22 mouse cellular contexts compared by ENCODE assay signal in genomic region chr19:5431911-5432464, GRCm38 (mm10). TPM values are rescaled to one million over a fixed set of nuclear protein-coding genes. Genes with fewer than 3 reads are reported as not detected.
DNase-seq lines count a peak whose midpoint lies in the region; ATAC-seq lines count a peak whose summit lies in the region.
"Had no signal": no experiment of that assay in that cellular context is flagged by ENCODE, and none has a peak within 500 bp of the region (broad histone marks: within the 10 kb centered on the region; RNA-seq: fewer than 3 reads in every experiment).

No protein-coding gene starts in this region.

- H3K27ac ChIP-seq in limb, embryonic 12.5 days: peak overlapping the region; percentile 17; the same call in 1 of the 2 replicates
- no peak overlapping the region for H3K27ac ChIP-seq in limb, embryonic 10.5 days
- H3K27ac ChIP-seq: forebrain, embryonic 15.5 days; hindbrain, embryonic 15.5 days; left cerebral cortex, adult 2 months; neural tube, embryonic 12.5 days had no signal

- peaks cover 20% of the 10 kb centered on the region for H3K4me1 ChIP-seq in limb, embryonic 12.5 days (replicated peaks)
- peaks cover 30% of the 10 kb centered on the region for H3K4me1 ChIP-seq in limb, embryonic 10.5 days

- H3K9me3 ChIP-seq in limb, embryonic 12.5 days: no peaks in the 10 kb centered on the region
- H3K9me3 ChIP-seq in limb, embryonic 10.5 days (replicated peaks): no peaks in the 10 kb centered on the region
- H3K9me3 ChIP-seq: forebrain, embryonic 15.5 days; heart, embryonic 15.5 days; hindbrain, embryonic 15.5 days; neural tube, embryonic 12.5 days had no signal

- H3K4me3 ChIP-seq in limb, embryonic 12.5 days (replicated peaks): no peak overlapping the region
- H3K4me3 ChIP-seq in limb, embryonic 10.5 days: no peak overlapping the region
- H3K4me3 ChIP-seq: forebrain, embryonic 15.5 days; heart, embryonic 15.5 days; hindbrain, embryonic 15.5 days; left cerebral cortex, adult 2 months; neural tube, embryonic 12.5 days had no signal

- H3K27me3 ChIP-seq in limb, embryonic 12.5 days: no peaks in the 10 kb centered on the region; the same call in 1 of the 2 replicates
- H3K27me3 ChIP-seq in limb, embryonic 10.5 days (ENCODE audit: low read depth, poor library complexity, severe bottlenecking): no peaks in the 10 kb centered on the region
- H3K27me3 ChIP-seq in splenic B cell, adult 2 months (ENCODE audit: control insufficient read depth, insufficient read depth, low read length, poor library complexity, severe bottlenecking): no peaks in the 10 kb centered on the region
- H3K27me3 ChIP-seq: neural tube, embryonic 12.5 days; Patski had no signal

- no peak overlapping the region for H3K4me2 ChIP-seq in limb, embryonic 12.5 days
- H3K4me2 ChIP-seq: forebrain, embryonic 15.5 days; hindbrain, embryonic 15.5 days; liver, embryonic 11.5 days had no signal

- ATAC-seq in limb, embryonic 12.5 days (ENCODE audit: insufficient number of reproducible peaks, insufficient read depth, low FRiP score, low TSS enrichment, low read depth): no peak
- ATAC-seq in megakaryocyte-erythroid progenitor cell, adult 5-6 weeks (replicated peaks; ENCODE audit: low FRiP score, low TSS enrichment, poor library complexity, severe bottlenecking): no peak
- ATAC-seq: forebrain, embryonic 15.5 days; midbrain, embryonic 16.5 days; Patski had no signal

- H3K36me3 ChIP-seq in limb, embryonic 12.5 days: peaks cover 30% of the 10 kb centered on the region
- peaks cover 18% of the 10 kb centered on the region for H3K36me3 ChIP-seq in limb, embryonic 10.5 days
- no peaks in the 10 kb centered on the region; the same call in 1 of the 2 replicates for H3K36me3 ChIP-seq in splenic B cell, adult 2 months (ENCODE audit: control insufficient read depth, insufficient read depth, low read length, poor library complexity, severe bottlenecking)

- DNase-seq in adrenal gland, postnatal 36 days: peak; percentile 44 to 60
- DNase-seq in adrenal gland, adult 8-10 months: no peak
- no peak for DNase-seq in limb, embryonic 10.5 days (ENCODE audit: low spot score)
- DNase-seq in adipocyte (ENCODE audit: low spot score): peak; percentile 57
- DNase-seq in splenic B cell, adult 2 months (ENCODE audit: low read depth, low spot score): peak; percentile 43
- no peak for DNase-seq in urinary bladder, adult 2 months (ENCODE audit: low spot score)
- DNase-seq: adrenal gland, postnatal 10 days; gastrocnemius, postnatal 25 days; kidney, adult 2 months; thymus, postnatal 14 days had no signal

- no peak overlapping the region for H3K9ac ChIP-seq in limb, embryonic 12.5 days (replicated peaks)
- H3K9ac ChIP-seq: forebrain, embryonic 15.5 days; hindbrain, embryonic 15.5 days; neural tube, embryonic 12.5 days had no signal

- 77% methylated on average over 4 of the region's 4 CpGs for WGBS in limb, embryonic 12.5 days
- WGBS in limb, embryonic 10.5 days: 84% methylated on average over 4 of the region's 4 CpGs

RNA-seq across cellular contexts. Expression of gene AI837181, which starts 7.0 kb away (rescaled TPM):
- 10 to 100 TPM; 43.7 to 50.6 TPM for total RNA-seq in adrenal gland, postnatal 36 days (2021)
- 10 to 100 TPM; 52.2 to 59.2 (median 52.8) TPM for total RNA-seq in adrenal gland, adult 8-10 months (2022)
- 65.0 and 69.1 TPM in 2 replicates for polyA plus RNA-seq in limb, embryonic 12.5 days (2016; fragmentation: Nextera tagmentation; extraction: Ambion mirVana)
- polyA plus RNA-seq in limb, embryonic 10.5 days (2016; fragmentation: Nextera tagmentation; extraction: Ambion mirVana): 59.7 and 68.8 TPM in 2 replicates
- polyA plus RNA-seq in urinary bladder, adult 2 months (2012; rRNA removed): 65.3 and 68.9 TPM in 2 replicates
- total RNA-seq in megakaryocyte-erythroid progenitor cell, adult 5-6 weeks (2014; fragmentation: Nextera tagmentation): 33.1 and 34.7 TPM in 2 replicates
- 5.7 and 11.1 TPM in 2 replicates for total RNA-seq in megakaryocyte-erythroid progenitor cell, adult 5-6 weeks (2017)

RNA-seq across cellular contexts. Expression of gene Drap1, which starts 7.2 kb away (rescaled TPM):
- total RNA-seq in adrenal gland, postnatal 36 days (2021): 100 to 1,000 TPM; 250 to 263 TPM
- total RNA-seq in adrenal gland, adult 8-10 months (2022): 100 to 1,000 TPM; 272 to 295 (median 289) TPM
- 310 and 324 TPM in 2 replicates for polyA plus RNA-seq in limb, embryonic 12.5 days (2016; fragmentation: Nextera tagmentation; extraction: Ambion mirVana)
- polyA plus RNA-seq in limb, embryonic 10.5 days (2016; fragmentation: Nextera tagmentation; extraction: Ambion mirVana): 224 and 246 TPM in 2 replicates
- 228 and 236 TPM in 2 replicates for polyA plus RNA-seq in urinary bladder, adult 2 months (2012; rRNA removed)
- 167 and 178 TPM in 2 replicates for total RNA-seq in megakaryocyte-erythroid progenitor cell, adult 5-6 weeks (2014; fragmentation: Nextera tagmentation)
- total RNA-seq in megakaryocyte-erythroid progenitor cell, adult 5-6 weeks (2017): 102 and 143 TPM in 2 replicates

RNA-seq across cellular contexts. Expression of gene Fosl1, which starts 15.4 kb away (rescaled TPM):
- total RNA-seq in adrenal gland, postnatal 36 days (2021): 1 to 10 TPM in 1 of 2 experiments, not detected in 1; 5.3 TPM
- under 1 TPM in 3 of 4 experiments, not detected in 1; 0.22 to 0.86 (median 0.56) TPM for total RNA-seq in adrenal gland, adult 8-10 months (2022)
- not detected in 2 replicates for polyA plus RNA-seq in limb, embryonic 12.5 days (2016; fragmentation: Nextera tagmentation; extraction: Ambion mirVana)
- polyA plus RNA-seq in limb, embryonic 10.5 days (2016; fragmentation: Nextera tagmentation; extraction: Ambion mirVana): not detected in 2 replicates
- 0.07 TPM in 1 of 2 replicates, not detected in the other for polyA plus RNA-seq in urinary bladder, adult 2 months (2012; rRNA removed)
- total RNA-seq in megakaryocyte-erythroid progenitor cell, adult 5-6 weeks (2014; fragmentation: Nextera tagmentation): 0.66 and 1.1 TPM in 2 replicates
- 0.30 and 1.9 TPM in 2 replicates for total RNA-seq in megakaryocyte-erythroid progenitor cell, adult 5-6 weeks (2017)
- total RNA-seq: gastrocnemius, postnatal 25 days; layer of hippocampus, adult 18-20 months had no signal
- polyA plus RNA-seq: forebrain, embryonic 15.5 days; heart, embryonic 15.5 days; hindbrain, embryonic 15.5 days; midbrain, embryonic 16.5 days; neural tube, embryonic 12.5 days; stomach, embryonic 14.5 days had no signal

RNA-seq across cellular contexts. Expression of gene Ccdc85b, which starts 25.7 kb away (rescaled TPM):
- 1 to 10 TPM; 7.9 to 8.3 TPM for total RNA-seq in adrenal gland, postnatal 36 days (2021)
- total RNA-seq in adrenal gland, adult 8-10 months (2022): 10 to 100 TPM in 3 of 4 experiments, 1 to 10 TPM in 1; 8.9 to 12.4 (median 11.4) TPM
- 10.4 and 10.8 TPM in 2 replicates for polyA plus RNA-seq in limb, embryonic 12.5 days (2016; fragmentation: Nextera tagmentation; extraction: Ambion mirVana)
- 8.9 and 9.7 TPM in 2 replicates for polyA plus RNA-seq in limb, embryonic 10.5 days (2016; fragmentation: Nextera tagmentation; extraction: Ambion mirVana)
- polyA plus RNA-seq in urinary bladder, adult 2 months (2012; rRNA removed): 11.3 and 15.1 TPM in 2 replicates
- 2.6 and 2.9 TPM in 2 replicates for total RNA-seq in megakaryocyte-erythroid progenitor cell, adult 5-6 weeks (2014; fragmentation: Nextera tagmentation)
- total RNA-seq in megakaryocyte-erythroid progenitor cell, adult 5-6 weeks (2017): 2.1 and 2.5 TPM in 2 replicates

RNA-seq across cellular contexts. Expression of gene Fibp, which starts 28.4 kb away (rescaled TPM):
- 10 to 100 TPM; 89.1 to 95.3 TPM for total RNA-seq in adrenal gland, postnatal 36 days (2021)
- total RNA-seq in adrenal gland, adult 8-10 months (2022): 100 to 1,000 TPM in 2 of 4 experiments, 10 to 100 TPM in 2; 95.6 to 139 (median 110) TPM
- polyA plus RNA-seq in limb, embryonic 12.5 days (2016; fragmentation: Nextera tagmentation; extraction: Ambion mirVana): 130 and 140 TPM in 2 replicates
- 111 and 132 TPM in 2 replicates for polyA plus RNA-seq in limb, embryonic 10.5 days (2016; fragmentation: Nextera tagmentation; extraction: Ambion mirVana)
- 95.7 and 122 TPM in 2 replicates for polyA plus RNA-seq in urinary bladder, adult 2 months (2012; rRNA removed)
- 54.4 and 96.5 TPM in 2 replicates for total RNA-seq in megakaryocyte-erythroid progenitor cell, adult 5-6 weeks (2014; fragmentation: Nextera tagmentation)
- 40.7 and 51.8 TPM in 2 replicates for total RNA-seq in megakaryocyte-erythroid progenitor cell, adult 5-6 weeks (2017)

Comparison
In these comparisons a context has a peak if more than half of its experiments do, and no peak if none do; other contexts are left out.
1. DNase-seq: peak in adrenal gland, postnatal 36 days (2 of 2), adipocyte (single experiment) and splenic B cell, adult 2 months (single experiment); none in adrenal gland, adult 8-10 months (single experiment), limb, embryonic 10.5 days (single experiment) and urinary bladder, adult 2 months (single experiment).